Mouse (Mus musculus) left cerebral cortex, postnatal 36 days (tissue): Measurements from ENCODE around the gene Foxn2. TPM values are rescaled to one million over a fixed set of nuclear protein-coding genes. Genes with fewer than 3 reads are reported as not detected.

Source experiments
- DNase-seq, 2 experiments: peaks; one replicate each; pipeline ENCODE4 v3.0.0; 2021 to 2022; ENCODE audit warnings: low spot score in 2 of 2, mixed read lengths in 1 of 2
- intact Hi-C: fragments of 180-260 bp; cut with DNase I; formaldehyde crosslinking; loops from one replicate; pipeline ENCODE4 v1.15.1; 2025
- total RNA-seq, 2 experiments: library from RNA; stranded (reverse); gene quantifications; 2 replicates each; pipeline ENCODE4 v1.2.3; 2021

Gene Foxn2
- total RNA-seq, 2 experiments from 2014 or later: 14.1 to 14.5 TPM

DNA sequence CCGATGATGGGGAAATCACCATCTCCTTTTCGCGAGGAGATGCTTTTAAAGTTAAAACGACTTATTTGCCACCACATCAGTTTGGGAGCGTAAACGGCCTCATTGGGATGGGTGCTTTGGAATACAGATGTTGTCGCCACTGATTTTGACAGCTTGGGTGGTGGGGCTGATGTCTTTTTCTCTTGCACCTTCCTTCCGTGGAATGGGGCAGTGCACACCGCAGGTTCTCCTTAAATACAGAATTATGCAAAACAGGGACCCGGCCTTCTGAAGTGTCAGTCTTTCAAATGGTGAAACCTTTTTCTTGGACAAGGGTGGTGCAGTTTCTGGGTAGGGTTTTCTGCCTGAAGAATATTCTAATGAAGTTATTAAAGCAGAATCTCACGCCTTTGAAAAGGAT is 90.2 kb downstream of the Foxn2 start:
- DNase-seq: no peak
- intact Hi-C loops: loop anchor here (2.0 kb wide), 1 partner anchor 466 kb away; the partner anchor contains the start of gene Fbxo11

DNA sequence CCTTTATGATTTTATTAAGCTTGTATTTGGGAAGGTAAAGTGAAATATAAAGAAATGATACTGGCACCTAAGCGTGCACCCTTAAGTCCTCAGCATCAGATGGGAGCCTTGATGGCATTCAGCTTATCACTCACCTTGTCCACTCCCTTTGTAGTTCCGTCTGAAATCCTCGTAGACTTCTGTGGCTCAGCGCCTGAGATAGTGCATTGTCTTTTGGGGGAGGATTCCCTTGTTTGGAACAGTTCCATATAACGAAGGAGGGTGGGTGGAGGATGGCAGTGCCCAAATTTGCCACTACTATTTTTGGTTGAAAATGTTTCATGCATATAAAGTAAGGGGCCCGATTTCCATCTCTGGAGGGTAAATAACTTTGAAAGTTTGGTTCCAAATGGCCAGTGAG is 90.7 kb downstream of the Foxn2 start:
- no peak for DNase-seq
- intact Hi-C loops: loop anchor here (2.0 kb wide), 1 partner anchor 466 kb away; the partner anchor contains the start of gene Fbxo11

DNA sequence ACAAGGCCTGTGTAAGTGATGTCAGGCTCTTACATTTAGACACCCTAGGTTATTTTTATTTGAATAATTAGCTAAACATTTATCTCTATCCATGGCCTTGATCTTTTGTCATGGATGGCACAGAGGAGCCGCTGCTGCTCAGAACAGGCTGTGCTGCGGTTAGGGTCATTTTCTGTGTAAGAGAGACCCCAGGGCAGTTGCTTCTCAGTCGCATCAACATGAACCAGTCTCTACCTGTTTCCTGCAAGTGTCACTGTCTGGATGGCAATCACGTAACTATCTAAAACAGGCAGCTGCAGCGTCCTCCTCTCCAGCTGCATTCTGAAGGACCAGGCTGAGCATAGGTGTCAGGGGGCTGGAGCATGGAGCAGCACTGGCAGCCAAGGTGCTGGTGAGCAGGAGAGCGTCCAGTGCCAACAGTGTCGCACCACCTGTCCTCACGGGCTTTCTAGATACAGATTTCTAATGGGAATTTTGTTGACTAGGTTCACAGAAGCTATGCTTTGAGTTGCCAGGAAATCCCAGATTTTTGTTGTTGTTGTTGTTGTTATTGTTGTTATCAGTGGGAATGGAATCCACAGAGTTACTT is 97.4 kb downstream of the Foxn2 start:
- DNase-seq: no peak
- intact Hi-C loops: no loop called here

Other genes starting within 250 kb of the Foxn2 start
- gene Ppp1r21, start 89.4 kb downstream of the Foxn2 start, total RNA-seq: 10 to 100 TPM; 79.7 to 81.5 TPM
- 1 to 10 TPM; 5.8 to 6.2 TPM for gene Ston1, start 157.0 kb downstream of the Foxn2 start, total RNA-seq
- gene Gtf2a1l, start 227.9 kb downstream of the Foxn2 start, total RNA-seq: under 1 TPM; 0.32 to 0.57 TPM